Mouse (Mus musculus) lung, postnatal 10 days (tissue): ENCODE results near the gene Arrdc1.
A peak's percentile ranks its signal among the peaks of the same experiment; 100 is the strongest.
"Not testable (repeated sequence)": the region's sequence is repeated elsewhere in the genome, so short reads cannot be mapped to it uniquely, and the experiment has no call there.

Experiments
- DNase-seq: peaks from one replicate; pipeline ENCODE4 v3.0.0; 2021

Arrdc1 gene

GRCm38 (mm10) chr2:24935057-24935796 lies at the start of gene Arrdc1:
Gene Arrdc1, minus strand, starts transcription at chr2:24935252.
- DNase-seq, result peak; percentile 97

DNA sequence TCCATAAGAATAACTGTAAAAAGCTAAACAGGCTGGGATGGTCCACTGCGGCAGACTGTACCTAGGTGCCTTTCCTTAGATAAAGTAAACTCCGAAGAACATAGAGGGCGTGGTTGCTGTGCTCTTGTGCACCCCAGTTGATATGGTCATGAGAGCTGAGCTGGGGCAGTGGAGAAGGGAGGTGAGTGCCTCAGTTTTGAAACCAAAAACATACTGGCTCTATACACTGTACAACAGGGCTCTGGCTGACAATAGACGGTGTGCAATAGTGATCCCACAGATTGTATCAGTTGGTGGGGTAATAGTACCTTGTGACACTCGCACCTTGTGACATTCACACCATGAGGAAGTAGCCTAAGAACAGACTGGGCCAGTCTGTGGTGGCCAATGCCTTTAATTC lies 41.9 kb upstream of the Arrdc1 start:
- DNase-seq, result peak; percentile 10

GRCm38 (mm10) chr2:24975704-24976297 lies 40.7 kb upstream of the Arrdc1 start, which contains the start of gene Pnpla7:
Gene Pnpla7, plus strand, starts transcription at chr2:24976033.
- DNase-seq, result peak; percentile 93

DNA sequence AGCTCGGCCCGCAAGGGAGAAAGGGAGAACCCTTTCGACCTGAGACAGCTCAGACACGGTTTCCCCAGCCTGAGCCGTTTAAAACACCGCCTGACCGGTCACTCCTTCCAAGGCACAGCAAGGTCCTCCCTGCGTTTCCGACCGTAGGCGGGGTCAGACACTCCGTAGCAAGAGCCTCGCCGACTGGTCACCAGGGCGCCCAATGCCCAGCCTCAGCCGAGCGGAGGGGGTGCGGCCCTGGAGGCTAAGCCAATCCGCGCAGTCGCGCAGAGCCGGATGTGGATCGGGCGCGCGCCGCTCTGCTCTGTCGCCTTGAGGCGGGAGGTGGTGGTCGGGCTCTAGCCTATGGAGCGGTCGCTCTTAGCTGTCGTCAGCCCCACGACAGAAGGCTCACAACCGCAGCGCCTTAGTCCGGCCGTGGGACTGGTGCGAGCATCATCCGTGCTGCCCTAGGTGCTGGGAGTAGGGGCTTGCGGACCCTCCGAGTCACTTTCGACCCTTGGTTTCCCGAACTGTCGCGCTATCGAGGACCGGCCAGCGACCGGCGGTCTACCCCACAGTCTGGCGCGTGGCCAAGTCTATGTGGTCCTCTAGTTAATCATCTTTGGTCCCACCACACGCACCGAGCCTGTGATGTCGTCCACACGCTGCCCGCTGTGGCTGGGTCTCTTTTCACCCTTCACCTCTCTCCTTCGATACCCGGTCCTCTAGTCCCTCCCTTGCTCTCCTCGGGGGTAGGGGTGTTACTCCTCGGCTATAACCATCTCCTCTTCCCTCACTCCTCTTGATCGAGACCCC lies 40.1 kb upstream of the Arrdc1 start, which contains the start of gene Mrpl41:
Gene Mrpl41, minus strand, starts transcription at position 193 of the 798 bp plus-strand sequence.
- peak; percentile 98 for DNase-seq

GRCm38 (mm10) chr2:24974452-24974851 lies 39.4 kb upstream of the Arrdc1 start:
- not testable (repeated sequence) for DNase-seq

DNA sequence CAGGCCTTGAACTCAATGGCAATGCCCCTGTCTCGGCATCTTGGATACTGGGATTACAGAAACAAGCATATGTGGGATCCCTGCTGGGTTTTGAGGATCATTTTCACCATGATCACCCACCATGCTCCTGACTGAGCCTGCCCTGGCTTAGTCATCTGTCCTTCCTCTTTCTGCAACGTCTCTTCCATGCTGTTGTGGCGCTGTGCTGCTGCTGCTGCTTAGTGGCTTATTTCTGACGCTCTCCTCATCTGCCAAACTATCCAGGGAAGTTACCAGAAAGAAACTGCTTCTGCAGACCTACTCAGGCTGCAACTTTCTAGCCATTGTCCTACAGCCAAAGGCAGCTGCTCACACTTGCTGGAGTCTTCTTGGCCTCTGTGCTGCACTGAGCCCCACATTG lies 35.3 kb upstream of the Arrdc1 start:
- DNase-seq, result no peak

GRCm38 (mm10) chr2:24962304-24963000 lies 27.4 kb upstream of the Arrdc1 start, which contains the start of gene Dph7:
Gene Dph7, plus strand, starts transcription at chr2:24962400.
- peak; percentile 92 for DNase-seq

DNA sequence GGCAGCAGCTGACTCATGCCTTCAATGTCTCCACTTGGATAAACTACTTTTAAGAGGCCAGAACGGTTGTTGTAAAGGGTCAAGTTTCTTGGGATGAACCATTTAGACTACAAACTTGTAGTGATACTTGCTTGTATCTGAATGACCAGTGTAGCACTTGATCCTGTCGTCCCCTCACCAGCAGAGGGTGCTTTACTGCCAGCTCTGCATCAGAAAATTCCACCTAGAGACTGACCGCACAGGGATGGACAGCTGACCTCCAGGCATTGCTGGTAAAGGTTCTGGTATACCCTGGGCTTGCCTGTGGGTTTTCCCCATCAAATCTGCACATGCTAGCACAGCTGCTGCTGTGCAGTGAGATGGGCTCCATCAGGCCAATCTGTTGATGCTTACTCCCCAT lies 25.9 kb upstream of the Arrdc1 start:
- DNase-seq, result peak; percentile 55

DNA sequence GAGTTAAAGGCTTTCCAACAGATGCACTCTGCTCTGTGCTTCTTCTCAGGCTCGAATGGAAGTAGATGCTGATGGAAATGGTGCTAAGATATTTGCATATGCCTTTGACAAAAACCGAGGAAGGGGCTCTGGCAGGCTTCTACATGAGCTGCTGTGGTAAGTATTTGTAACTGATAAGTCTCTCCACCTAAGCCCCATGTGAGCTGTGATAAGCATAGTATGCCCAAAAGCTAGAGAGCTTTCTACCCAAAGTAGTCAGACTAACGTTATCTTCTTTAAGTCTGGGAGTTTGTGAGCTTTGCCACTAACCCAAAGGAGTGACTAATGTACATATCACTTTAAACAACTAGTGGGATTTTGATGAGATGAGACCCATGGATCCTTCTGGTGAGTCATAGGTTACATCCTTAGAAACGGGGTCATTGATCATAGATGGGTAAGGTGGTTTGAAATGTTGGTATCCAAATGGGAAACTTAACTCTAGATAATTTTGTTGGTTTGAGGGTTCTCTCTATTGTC lies 17.5 kb upstream of the Arrdc1 start:
- no peak for DNase-seq

DNA sequence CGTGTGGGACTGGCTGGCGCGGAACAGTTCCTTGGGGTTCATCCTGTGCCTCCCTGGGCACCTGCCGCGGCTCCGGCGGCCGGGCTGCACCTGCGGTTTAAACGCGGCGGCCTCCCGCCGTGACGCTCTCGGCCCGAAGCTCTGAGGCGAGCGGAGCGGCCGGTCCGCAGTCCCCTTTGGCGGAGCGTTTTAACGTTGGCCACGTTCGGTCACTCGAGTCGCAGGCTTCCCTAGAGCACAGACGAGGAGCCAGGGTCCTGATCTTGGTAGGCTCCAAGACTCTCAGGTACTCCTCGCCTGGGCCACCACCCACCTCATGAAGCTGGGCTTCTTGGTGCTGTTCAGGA lies 15.1 kb upstream of the Arrdc1 start:
- DNase-seq, result peak; percentile 13

DNA sequence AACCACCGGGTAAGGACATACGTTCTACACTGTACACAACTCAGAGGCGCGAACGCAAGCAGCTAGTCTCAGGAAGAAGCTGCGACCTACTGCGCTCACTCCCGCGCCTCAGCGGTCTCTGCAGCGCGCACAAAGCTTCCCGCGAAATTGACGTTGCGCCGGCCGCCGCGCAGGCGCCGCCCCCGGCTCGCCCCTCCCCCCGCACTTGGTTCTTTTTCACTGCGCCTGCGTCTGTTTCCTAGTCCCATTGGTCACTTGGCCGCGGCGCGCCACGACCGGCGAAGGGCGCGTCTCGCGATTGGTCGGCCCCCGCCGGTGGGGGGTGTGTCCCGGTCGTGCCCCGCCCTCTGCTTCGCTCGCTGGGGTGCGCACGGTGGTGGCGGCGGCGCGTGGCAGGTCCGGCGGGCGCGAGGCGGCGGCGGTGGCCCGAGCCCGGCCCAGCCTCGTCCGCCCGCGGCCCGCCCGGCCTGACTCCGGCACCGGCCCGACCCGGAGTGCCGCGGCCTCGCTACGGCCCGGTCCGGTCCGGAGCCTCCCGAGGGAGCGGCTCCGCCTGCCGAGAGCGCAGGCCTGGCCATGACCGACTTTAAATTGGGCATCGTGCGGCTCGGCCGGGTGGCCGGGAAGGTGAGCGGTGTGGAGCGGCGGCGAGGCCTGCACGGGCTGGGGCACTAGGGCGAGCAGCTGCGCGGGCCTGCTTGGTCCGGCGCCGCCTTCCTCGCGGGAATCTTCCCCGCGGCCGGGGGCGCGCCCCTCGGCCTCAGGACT lies 14.6 kb upstream of the Arrdc1 start, which contains the start of gene Zmynd19:
Gene Zmynd19, plus strand, starts transcription at position 372 of the 768 bp plus-strand sequence.
- peak; percentile 98 for DNase-seq

DNA sequence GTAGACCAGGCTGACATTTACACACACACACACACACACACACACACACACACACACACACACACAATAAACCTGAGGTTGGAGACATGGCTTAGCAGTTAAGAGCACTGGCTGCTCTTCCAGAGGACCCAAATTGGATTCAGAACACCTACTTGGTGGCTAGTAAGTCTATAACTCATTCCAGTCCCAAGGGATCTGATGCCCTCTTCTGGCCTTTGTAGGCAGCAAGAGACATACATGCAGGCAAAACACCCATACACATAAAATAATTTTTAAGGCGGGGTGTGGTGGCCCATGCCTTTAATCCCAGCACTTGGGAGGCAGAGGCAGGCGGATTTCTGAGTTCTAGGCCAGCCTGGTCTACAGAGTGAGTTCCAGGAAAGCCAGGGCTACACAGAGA lies 9.3 kb upstream of the Arrdc1 start:
- DNase-seq, result peak; percentile 65

- no peak for DNase-seq
Measured at GRCm38 (mm10) chr2:24942092-24942491, 7.0 kb upstream of the Arrdc1 start.

- no peak for DNase-seq
Measured at GRCm38 (mm10) chr2:24934441-24934963, 550 bp downstream of the Arrdc1 start.

DNA sequence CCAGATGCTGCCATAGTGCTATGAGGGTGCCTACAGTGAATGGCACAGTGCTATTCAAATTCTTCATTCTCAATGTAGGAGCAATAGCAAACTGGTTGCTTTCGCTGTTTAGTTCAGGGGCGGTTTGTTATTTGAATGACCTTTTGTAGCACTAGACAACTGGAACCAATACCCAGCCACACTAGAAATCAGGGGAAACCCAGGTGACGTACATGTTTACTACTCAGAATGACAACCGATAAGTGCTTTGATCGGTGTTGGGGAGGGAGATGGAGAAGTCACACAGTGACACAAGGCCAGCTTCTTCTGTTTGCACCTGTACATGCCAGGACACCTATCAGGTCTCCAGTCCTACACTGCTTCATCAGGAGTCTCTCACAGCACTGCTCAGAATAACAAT lies 5.5 kb downstream of the Arrdc1 start:
- DNase-seq, result no peak

DNA sequence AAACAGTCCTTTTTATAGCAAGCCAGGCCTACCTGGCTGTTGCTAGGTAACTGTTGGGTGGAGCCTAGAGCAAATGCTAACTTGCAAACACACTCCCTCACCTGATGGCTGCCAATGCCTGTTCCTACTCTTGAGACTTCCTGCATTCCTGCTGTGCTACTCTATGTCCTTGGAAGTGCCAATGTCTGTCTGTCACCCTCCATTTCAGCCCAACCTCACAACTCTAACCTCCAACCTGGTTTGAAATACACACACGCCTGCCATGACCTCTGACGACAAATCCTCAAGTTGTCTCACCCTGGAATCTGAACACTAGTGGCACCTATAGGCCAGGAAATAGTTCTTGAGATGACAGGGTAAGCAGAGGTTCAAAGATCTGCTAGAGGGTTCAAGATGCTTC lies 5.9 kb downstream of the Arrdc1 start:
- peak; percentile 72 for DNase-seq

DNA sequence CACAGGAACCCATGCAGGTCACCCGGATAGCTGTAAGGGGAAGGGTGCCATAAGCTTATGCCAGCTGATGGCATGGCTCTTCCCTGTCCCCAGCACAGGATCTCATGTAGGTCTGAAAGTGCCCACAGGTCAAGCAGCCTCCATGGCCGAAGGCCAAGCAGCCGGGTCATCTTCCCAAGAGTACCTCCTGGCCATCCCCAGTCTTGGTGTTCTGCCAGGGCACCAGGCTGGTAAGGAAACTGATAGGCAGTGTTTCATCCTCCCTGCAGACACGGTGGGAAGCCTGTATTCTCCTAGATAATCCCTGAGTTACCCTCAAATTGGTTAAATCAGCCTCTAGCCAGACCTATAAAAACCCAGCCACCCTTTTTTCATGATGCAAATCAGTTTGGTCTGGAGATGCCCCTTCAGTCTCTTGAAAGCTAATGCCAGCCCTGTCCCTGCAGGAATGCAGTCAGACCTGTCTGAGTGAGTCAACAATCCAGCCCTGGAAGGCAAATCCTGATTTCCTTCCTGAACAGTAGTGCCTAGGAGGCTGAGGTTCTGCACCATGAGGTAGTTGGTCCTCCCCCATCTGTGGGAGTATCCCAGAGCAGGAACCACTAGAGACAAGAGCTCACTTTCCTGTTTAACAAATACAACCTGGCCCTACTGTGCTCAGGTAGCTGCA lies 7.1 kb downstream of the Arrdc1 start:
- DNase-seq, result peak; percentile 79

- DNase-seq, result peak; percentile 20
Measured at GRCm38 (mm10) chr2:24926965-24927358, 8.1 kb downstream of the Arrdc1 start.

GRCm38 (mm10) chr2:24926345-24926964 lies 8.6 kb downstream of the Arrdc1 start:
- no peak for DNase-seq

GRCm38 (mm10) chr2:24925284-24925683 lies 9.8 kb downstream of the Arrdc1 start:
- peak; percentile 37 for DNase-seq
